Mouse (Mus musculus) E14TG2a.4 (cell line): ENCODE results near the gene Fam71b.

Source experiments
- CTCF ChIP-seq: conservative IDR thresholded peaks from 2 replicates; pipeline ENCODE4 v1.5.1; 2014; ENCODE audit warnings: low read length
- NANOG ChIP-seq: IDR thresholded peaks from 2 replicates; pipeline ENCODE4 v1.6.1; 2014; ENCODE audit warnings: borderline replicate concordance, low read length, mixed read lengths
- POU5F1 ChIP-seq: IDR thresholded peaks from 2 replicates; pipeline ENCODE4 v1.6.1; 2014; ENCODE audit warnings: low read length, borderline replicate concordance

GRCm38 (mm10) chr11:46347756-46348155 lies 48.6 kb upstream of the Fam71b start:
- TF ChIP-seq CTCF = no peak
- no peak for TF ChIP-seq NANOG
- TF ChIP-seq POU5F1 = no peak
